Mouse (Mus musculus): Measurements from ENCODE around the gene Tprg. TPM values are rescaled to one million over a fixed set of nuclear protein-coding genes. Genes with fewer than 3 reads are reported as not detected.

Gene Tprg
- total and polyA plus RNA-seq, 3 experiments: not detected

- dilution Hi-C loops (cut with MboI; ENCODE audit: extremely low pct_ligation_motif_present, extremely low pct_unique_long_range_greater_than_20kb, low sequenced_read_pairs) (no loop called here), in situ Hi-C loops (cut with MboI; ENCODE audit: low pct_ligation_motif_present, low pct_unique_long_range_greater_than_20kb, low sequenced_read_pairs) (no loop called here)
- no peak overlapping the region for H3K27ac ChIP-seq (ENCODE audit: insufficient read depth, low read depth)
- H3K4me3 ChIP-seq (replicated peaks in 1 of 3; ENCODE audit: low read depth in 2 of 3, low read length in 2 of 3, poor library complexity in 1 of 3): no peak overlapping the region
- no peaks in the 10 kb centered on the region for H3K9me3 ChIP-seq (replicated peaks; ENCODE audit: low read length)
- H3K27me3 ChIP-seq (replicated peaks): no peaks in the 10 kb centered on the region
- H3K9ac ChIP-seq (ENCODE audit: insufficient read depth, low read depth): no peak overlapping the region
- peaks cover 14 to 17% of the 10 kb centered on the region in 2 experiments for H3K4me1 ChIP-seq (ENCODE audit: control insufficient read depth in 1 of 2, insufficient read depth in 2 of 2)
- H3K4me2 ChIP-seq (ENCODE audit: insufficient read depth, low read depth, poor library complexity, severe bottlenecking): peak overlapping the region; percentile 79
- no peaks in the 10 kb centered on the region for H3K79me2 ChIP-seq (replicated peaks; ENCODE audit: control insufficient read depth, extremely low read depth, insufficient read depth, poor library complexity, severe bottlenecking)
- DNase-seq (ENCODE audit: extremely low read depth): peak; percentile 27
- no peaks in the 10 kb centered on the region for H3K36me3 ChIP-seq (replicated peaks in 1 of 2; ENCODE audit: control insufficient read depth in 1 of 2, insufficient read depth in 1 of 2, low read length in 1 of 2)
- TF ChIP-seq CHD1 (IDR thresholded peaks at IDR 0.05; ENCODE audit: low read depth, low read length): no peak
- TF ChIP-seq ZKSCAN1 (IDR thresholded peaks at IDR 0.05; ENCODE audit: borderline replicate concordance, low read depth, low read length): no peak
- TF ChIP-seq JUND (conservative IDR thresholded peaks at IDR 0.05; ENCODE audit: low read depth, low read length): peak; percentile 92
- no peak for TF ChIP-seq USF2 (conservative IDR thresholded peaks at IDR 0.05; ENCODE audit: low read depth, low read length)
- peak; percentile 55 for TF ChIP-seq EP300 (IDR thresholded peaks at IDR 0.05; ENCODE audit: low read length)
- TF ChIP-seq SIN3A (IDR thresholded peaks at IDR 0.05; ENCODE audit: low read length): no peak
- no peak for TF ChIP-seq ELF1 (IDR thresholded peaks at IDR 0.05; ENCODE audit: low read depth, low read length)
- TF ChIP-seq TBP (conservative IDR thresholded peaks at IDR 0.05; ENCODE audit: low read depth, low read length): no peak
- no peak for TF ChIP-seq E2F4 (IDR thresholded peaks at IDR 0.05; ENCODE audit: insufficient replicate concordance, low read depth, low read length)
- TF ChIP-seq MXI1 (IDR thresholded peaks at IDR 0.05; ENCODE audit: low read depth, low read length): no peak
- no peak for TF ChIP-seq POLR2AphosphoS2 (IDR thresholded peaks at IDR 0.05; ENCODE audit: low read depth, low read length)
- no peak for TF ChIP-seq MAZ (IDR thresholded peaks at IDR 0.05; ENCODE audit: low read depth, low read length)
- TF ChIP-seq MEF2A (IDR thresholded peaks at IDR 0.05; ENCODE audit: borderline replicate concordance, low read depth, low read length): peak; percentile 56; the same call in 1 of the 2 replicates
- no peak for TF ChIP-seq MYC (IDR thresholded peaks at IDR 0.05; ENCODE audit: low read depth, low read length)
- no peak for TF ChIP-seq MAX (IDR thresholded peaks at IDR 0.05; ENCODE audit: low read length)
- TF ChIP-seq IRF4 (IDR thresholded peaks at IDR 0.05; ENCODE audit: low read depth, low read length): peak; percentile 75; the same call in 1 of the 2 replicates
- TF ChIP-seq JUN (IDR thresholded peaks at IDR 0.05; ENCODE audit: insufficient read depth, low read depth, low read length): peak; percentile 72; the same call in 1 of the 2 replicates
Observed at GRCm38 (mm10) chr16:25248889-25249288, 37.7 kb upstream of the Tprg start.

- peak; percentile 45 for DNase-seq (ENCODE audit: extremely low read depth)
- Histone ChIP-seq H3K4me2 (ENCODE audit: insufficient read depth, low read depth, poor library complexity, severe bottlenecking) (peak overlapping the region; percentile 42; the same call in 1 of the 2 replicates), H3K4me1 (ENCODE audit: control insufficient read depth in 1 of 2, insufficient read depth in 2 of 2) (peaks cover 14 to 16% of the 10 kb centered on the region in 2 experiments), H3K4me3 (replicated peaks in 1 of 3; ENCODE audit: low read depth in 2 of 3, low read length in 2 of 3, poor library complexity in 1 of 3) (no peak overlapping the region), H3K9me3 (replicated peaks; ENCODE audit: low read length) (no peaks in the 10 kb centered on the region), H3K9ac (ENCODE audit: insufficient read depth, low read depth) (no peak overlapping the region), H3K79me2 (replicated peaks; ENCODE audit: control insufficient read depth, extremely low read depth, insufficient read depth, poor library complexity, severe bottlenecking) (no peaks in the 10 kb centered on the region), H3K27me3 (replicated peaks) (no peaks in the 10 kb centered on the region), H3K27ac (ENCODE audit: insufficient read depth, low read depth) (no peak overlapping the region), H3K36me3 (replicated peaks in 1 of 2; ENCODE audit: control insufficient read depth in 1 of 2, insufficient read depth in 1 of 2, low read length in 1 of 2) (no peaks in the 10 kb centered on the region)
- dilution Hi-C loops (cut with MboI; ENCODE audit: extremely low pct_ligation_motif_present, extremely low pct_unique_long_range_greater_than_20kb, low sequenced_read_pairs) (no loop called here), in situ Hi-C loops (cut with MboI; ENCODE audit: low pct_ligation_motif_present, low pct_unique_long_range_greater_than_20kb, low sequenced_read_pairs) (loop anchor here (25.0 kb wide), 1 partner anchor 338 kb away; no protein-coding TSS in a partner anchor)
- TF ChIP-seq ELF1 (IDR thresholded peaks at IDR 0.05; ENCODE audit: low read depth, low read length): no peak
- peak; percentile 56; the same call in 1 of the 2 replicates for TF ChIP-seq EP300 (IDR thresholded peaks at IDR 0.05; ENCODE audit: low read length)
- TF ChIP-seq USF2 (conservative IDR thresholded peaks at IDR 0.05; ENCODE audit: low read depth, low read length): no peak
- no peak for TF ChIP-seq CTCF (conservative IDR thresholded peaks at IDR 0.05 in 1 of 2, IDR thresholded peaks at IDR 0.05 in 1 of 2; ENCODE audit: low read depth in 2 of 2, low read length in 2 of 2)
- 0 out of 2 replicates have a peak, but pooled peaks have one; percentile 22 for TF ChIP-seq ETS1 (conservative IDR thresholded peaks at IDR 0.05; ENCODE audit: low read depth, low read length)
- no peak for TF ChIP-seq GABPA (IDR thresholded peaks at IDR 0.05; ENCODE audit: insufficient replicate concordance, low read depth, low read length)
- no peak for TF ChIP-seq MAFK (IDR thresholded peaks at IDR 0.05; ENCODE audit: insufficient replicate concordance, low read length)
- TF ChIP-seq IRF4 (IDR thresholded peaks at IDR 0.05; ENCODE audit: low read depth, low read length): 0 out of 2 replicates have a peak, but pooled peaks have one; percentile 61
- no peak for TF ChIP-seq SIN3A (IDR thresholded peaks at IDR 0.05; ENCODE audit: low read length)
Observed at GRCm38 (mm10) chr16:25250129-25250749, 36.4 kb upstream of the Tprg start.

Data from CH12.LX (cell line).